Mouse (Mus musculus) gastrocnemius, postnatal 10 days (tissue): ENCODE results near the gene Bptf. TPM values are rescaled to one million over a fixed set of nuclear protein-coding genes. Genes with fewer than 3 reads are reported as not detected.
"Not testable (repeated sequence)": the region's sequence is repeated elsewhere in the genome, so short reads cannot be mapped to it uniquely, and the experiment has no call there.

Source experiments
- DNase-seq: peaks from one replicate; pipeline ENCODE4 v3.0.0; 2021; ENCODE audit warnings: mixed read lengths
- total RNA-seq, 2 experiments: library from RNA; stranded (reverse); gene quantifications; 2 replicates each; pipeline ENCODE4 v1.2.3; 2021

Bptf gene
- total RNA-seq, 2 experiments from 2014 or later: 25.5 to 35.1 TPM

GRCm38 (mm10) chr11:106985979-106986604 is 145.8 kb downstream of the Bptf start:
- DNase-seq: not testable (repeated sequence)

Other genes with a start within 250 kb of the Bptf start
- 10 to 100 TPM; 22.3 to 26.6 TPM for gene Smurf2, start 211.4 kb downstream of the Bptf start, total RNA-seq
- gene Kpna2, start 132.6 kb downstream of the Bptf start, total RNA-seq: 10 to 100 TPM; 24.1 to 27.6 TPM
- 1 to 10 TPM; 2.5 to 3.0 TPM for gene 1810010H24Rik, start 106.4 kb downstream of the Bptf start, total RNA-seq
- gene Nol11, start 57.3 kb upstream of the Bptf start, total RNA-seq: 10 to 100 TPM; 13.8 to 16.3 TPM